Mouse (Mus musculus) forebrain, embryonic 15.5 days (tissue): Measurements from ENCODE around the gene Rcbtb2. TPM values are rescaled to one million over a fixed set of nuclear protein-coding genes. Genes with fewer than 3 reads are reported as not detected.

Experiments
- ATAC-seq: fragments of 200-750 bp; cut with Nextera tagmentation; replicated peaks from 2 replicates; pipeline ENCODE4 v1.8.0; 2017; ENCODE audit warnings: mild to moderate bottlenecking, moderate TSS enrichment, moderate library complexity
- H3K27ac ChIP-seq: fragments of 300-500 bp; sonication (generic); replicated peaks from 2 replicates; pipeline ENCODE4 v1.5.1; 2015; ENCODE audit warnings: mild to moderate bottlenecking, inconsistent platforms
- H3K27me3 ChIP-seq: fragments of 300-500 bp; sonication (generic); 2 replicates; pipeline ENCODE4 v1.6.1; 2015; ENCODE audit warnings: inconsistent platforms
- H3K36me3 ChIP-seq: fragments of 300-500 bp; sonication (generic); 2 replicates; pipeline ENCODE4 v1.6.1; 2015; ENCODE audit warnings: mild to moderate bottlenecking, inconsistent platforms
- H3K4me1 ChIP-seq: fragments of 300-500 bp; sonication (generic); 2 replicates; pipeline ENCODE4 v1.6.1; 2015; ENCODE audit warnings: inconsistent platforms
- H3K4me2 ChIP-seq: fragments of 300-500 bp; sonication (generic); replicated peaks from 2 replicates; pipeline ENCODE4 v1.6.1; 2015; ENCODE audit warnings: mild to moderate bottlenecking, inconsistent platforms
- H3K4me3 ChIP-seq: fragments of 300-500 bp; sonication (generic); 2 replicates; pipeline ENCODE4 v1.5.1; 2015; ENCODE audit warnings: mild to moderate bottlenecking, inconsistent platforms
- H3K9ac ChIP-seq: fragments of 300-500 bp; sonication (generic); replicated peaks from 2 replicates; pipeline ENCODE4 v1.6.1; 2015; ENCODE audit warnings: mild to moderate bottlenecking, inconsistent platforms
- H3K9me3 ChIP-seq: fragments of 300-500 bp; sonication (generic); 2 replicates; pipeline ENCODE4 v1.6.1; 2016; ENCODE audit warnings: inconsistent platforms
- WGBS: fragments of 180-500 bp; shearing (Covaris S2); methylation state at CpG from one replicate; pipeline ENCODE4 v1.1.7; 2015; ENCODE audit warnings: mixed read lengths; 5-methylcytosine and 5-hydroxymethylcytosine counted together
- polyA plus RNA-seq: library from polyadenylated mRNA; unstranded; fragments of >200 nt; fragmentation: Nextera tagmentation; extraction: Ambion mirVana; gene quantifications from 2 replicates; pipeline ENCODE4 v1.2.1, GENCODE M21; 2015

Rcbtb2 gene
- polyA plus RNA-seq, 1 experiment from 2014 or later: 90.8 TPM

DNA sequence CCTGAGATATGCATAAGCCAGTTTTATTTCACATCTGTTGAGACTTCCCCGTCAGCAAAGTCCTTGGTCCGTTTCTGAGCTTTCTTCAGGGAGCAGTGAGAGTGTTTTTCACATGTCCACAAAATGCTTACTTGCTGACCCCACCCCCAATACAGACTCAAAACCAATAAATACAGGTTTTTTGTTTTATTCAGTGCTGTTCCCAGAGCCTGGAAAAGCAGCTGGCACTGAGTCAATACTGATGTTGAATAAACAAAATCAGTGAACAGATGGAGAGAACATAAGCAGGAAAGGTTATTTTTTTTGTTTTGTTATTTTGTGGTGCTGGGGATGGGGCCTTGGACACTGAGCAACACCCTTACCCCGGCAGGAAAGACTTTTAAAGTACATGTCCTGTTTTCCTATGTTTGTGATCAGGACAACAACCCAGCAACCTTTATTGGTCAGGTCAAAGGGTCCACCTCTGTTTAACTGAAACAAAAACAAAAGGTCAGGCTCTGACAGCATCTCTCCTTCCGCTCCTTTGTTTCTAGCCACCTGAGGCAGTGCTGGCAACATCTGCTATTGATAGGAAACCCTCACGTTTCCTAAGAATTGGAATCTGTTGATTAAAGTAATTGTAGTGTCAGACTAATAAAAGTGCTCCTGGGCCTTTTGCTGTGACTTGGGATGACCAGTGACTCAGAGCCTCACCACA is 108.6 kb downstream of the Rcbtb2 start:
- Histone ChIP-seq H3K4me1 (peaks cover 12% of the 10 kb centered on the region), H3K4me2 (no peak overlapping the region), H3K36me3 (no peaks in the 10 kb centered on the region), H3K9me3 (no peaks in the 10 kb centered on the region), H3K27me3 (no peaks in the 10 kb centered on the region), H3K4me3 (no peak overlapping the region), H3K9ac (no peak overlapping the region), H3K27ac (no peak overlapping the region)
- WGBS: 15% methylated on average over 5 of the region's 5 CpGs
- no peak for ATAC-seq

DNA sequence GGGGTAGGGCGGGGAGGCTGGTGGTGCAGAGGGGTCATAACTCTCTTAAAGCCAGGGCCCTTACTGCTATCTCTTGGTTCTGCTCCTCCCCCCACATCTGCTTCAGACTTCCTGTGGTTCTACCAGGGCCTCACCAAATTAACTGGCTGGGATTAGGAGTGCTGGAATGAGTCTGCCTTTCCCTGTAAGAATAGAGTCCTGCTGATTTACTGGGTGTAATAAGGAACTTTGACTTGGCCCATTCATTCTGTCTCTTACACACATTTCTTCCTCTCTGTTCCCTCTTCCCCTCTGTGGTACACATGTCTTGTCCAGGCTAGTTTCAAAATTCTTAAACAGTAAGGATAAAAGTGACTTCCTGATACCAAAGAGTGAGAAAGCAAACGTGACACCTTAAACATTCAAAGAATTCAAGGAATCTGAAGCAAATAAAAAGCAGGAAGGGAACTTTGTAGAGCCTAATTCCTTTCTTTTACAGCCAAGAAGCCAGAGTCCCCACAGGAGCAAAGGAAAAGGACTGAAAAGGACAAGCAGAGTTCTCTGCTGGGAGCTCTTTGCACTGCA is 111.7 kb downstream of the Rcbtb2 start:
- no peak overlapping the region for H3K4me2 ChIP-seq
- H3K4me3 ChIP-seq: no peak overlapping the region
- no peak for ATAC-seq
- H3K36me3 ChIP-seq: no peaks in the 10 kb centered on the region
- WGBS: 13% methylated on average over 2 of the region's 2 CpGs
- H3K27me3 ChIP-seq: no peaks in the 10 kb centered on the region
- H3K27ac ChIP-seq: no peak overlapping the region
- no peak overlapping the region for H3K9ac ChIP-seq
- H3K4me1 ChIP-seq: peaks cover 20% of the 10 kb centered on the region
- no peaks in the 10 kb centered on the region for H3K9me3 ChIP-seq

DNA sequence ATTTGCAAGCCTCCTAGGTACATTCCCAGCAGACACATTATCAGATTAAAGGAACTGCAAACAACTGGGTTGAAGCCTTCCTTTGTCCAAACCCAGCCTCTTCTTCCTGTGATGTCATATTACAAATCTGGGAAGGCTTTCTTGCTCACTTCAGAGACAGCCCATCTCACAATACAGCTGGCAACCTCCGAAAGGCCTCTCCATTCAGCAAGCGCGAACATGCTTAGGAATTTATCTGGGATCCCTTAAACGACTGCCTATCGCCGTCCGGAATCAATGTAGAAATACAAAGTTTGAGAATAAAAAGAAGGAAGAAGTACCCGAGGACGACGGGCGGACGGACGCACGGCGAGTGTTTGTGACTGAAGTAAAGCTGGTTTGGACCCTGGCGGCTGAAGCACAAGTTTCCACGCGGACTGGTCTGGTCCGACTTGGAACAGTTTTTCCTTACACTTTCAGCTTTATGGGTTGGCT is 115.0 kb downstream of the Rcbtb2 start, which contains the start of gene Lpar6:
Gene Lpar6 (plus strand): TSS at position 48 of the 474 bp plus-strand sequence.
- no peaks in the 10 kb centered on the region for H3K27me3 ChIP-seq
- peak within 1 kb of the TSS; percentile 48 for H3K9ac ChIP-seq
- under 1% methylated on average over 19 of the region's 19 CpGs for WGBS
- H3K36me3 ChIP-seq: no peaks in the 10 kb centered on the region
- peak; percentile 72 for ATAC-seq
- peaks cover 14% of the 10 kb centered on the region for H3K4me1 ChIP-seq
- H3K9me3 ChIP-seq: no peaks in the 10 kb centered on the region
- H3K4me2 ChIP-seq: peak within 1 kb of the TSS; percentile 55
- H3K27ac ChIP-seq: peak within 1 kb of the TSS; percentile 78
- H3K4me3 ChIP-seq: peak within 1 kb of the TSS; percentile 48

DNA sequence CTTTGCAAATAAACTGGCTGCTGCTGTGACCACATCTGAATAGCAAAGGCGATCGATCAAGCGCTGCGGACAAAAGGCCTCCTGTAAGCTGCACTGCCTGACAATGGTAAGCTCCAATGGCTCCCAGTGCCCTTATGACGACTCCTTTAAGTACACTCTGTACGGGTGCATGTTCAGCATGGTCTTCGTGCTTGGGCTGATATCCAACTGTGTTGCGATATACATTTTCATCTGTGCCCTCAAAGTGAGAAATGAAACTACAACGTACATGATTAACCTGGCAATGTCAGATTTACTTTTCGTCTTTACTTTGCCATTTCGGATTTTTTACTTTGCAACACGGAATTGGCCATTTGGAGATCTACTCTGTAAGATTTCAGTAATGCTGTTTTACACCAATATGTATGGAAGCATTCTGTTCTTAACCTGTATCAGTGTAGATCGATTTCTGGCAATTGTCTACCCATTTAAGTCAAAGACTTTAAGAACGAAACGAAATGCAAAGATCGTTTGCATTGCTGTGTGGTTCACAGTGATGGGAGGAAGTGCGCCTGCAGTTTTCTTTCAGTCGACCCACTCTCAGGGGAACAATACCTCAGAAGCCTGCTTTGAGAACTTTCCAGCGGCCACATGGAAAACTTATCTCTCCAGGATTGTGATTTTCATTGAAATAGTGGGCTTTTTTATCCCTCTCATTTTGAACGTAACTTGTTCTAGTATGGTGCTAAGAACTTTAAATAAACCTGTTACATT is 115.8 kb downstream of the Rcbtb2 start:
- H3K9me3 ChIP-seq: no peaks in the 10 kb centered on the region
- H3K4me3 ChIP-seq: peak overlapping the region; percentile 48
- under 1% methylated on average over 20 of the region's 20 CpGs for WGBS
- no peaks in the 10 kb centered on the region for H3K36me3 ChIP-seq
- H3K27ac ChIP-seq: peak overlapping the region; percentile 78
- H3K27me3 ChIP-seq: no peaks in the 10 kb centered on the region
- ATAC-seq: peak; percentile 86
- H3K9ac ChIP-seq: peak overlapping the region; percentile 48
- H3K4me1 ChIP-seq: peaks cover 14% of the 10 kb centered on the region
- peak overlapping the region; percentile 55 for H3K4me2 ChIP-seq

DNA sequence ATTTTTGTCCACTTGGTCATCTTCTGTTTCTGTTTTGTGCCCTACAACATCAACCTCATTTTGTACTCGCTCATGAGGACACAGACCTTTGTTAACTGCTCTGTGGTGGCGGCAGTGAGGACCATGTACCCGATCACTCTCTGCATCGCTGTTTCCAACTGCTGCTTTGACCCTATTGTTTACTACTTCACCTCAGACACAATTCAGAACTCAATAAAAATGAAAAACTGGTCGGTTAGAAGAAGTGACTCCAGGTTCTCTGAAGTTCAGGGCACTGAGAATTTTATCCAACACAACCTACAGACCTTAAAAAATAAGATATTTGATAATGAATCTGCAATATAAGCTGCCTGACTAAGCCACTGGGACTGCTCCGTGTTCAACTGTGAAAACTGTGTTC is 116.5 kb downstream of the Rcbtb2 start:
- Histone ChIP-seq H3K9me3 (no peaks in the 10 kb centered on the region), H3K27me3 (no peaks in the 10 kb centered on the region), H3K4me1 (peaks cover 14% of the 10 kb centered on the region), H3K4me3 (peak overlapping the region; percentile 48), H3K27ac (peak overlapping the region; percentile 78), H3K9ac (peak overlapping the region; percentile 48), H3K36me3 (no peaks in the 10 kb centered on the region), H3K4me2 (peak overlapping the region; percentile 55)
- no peak for ATAC-seq
- WGBS: under 1% methylated on average over 6 of the region's 6 CpGs

DNA sequence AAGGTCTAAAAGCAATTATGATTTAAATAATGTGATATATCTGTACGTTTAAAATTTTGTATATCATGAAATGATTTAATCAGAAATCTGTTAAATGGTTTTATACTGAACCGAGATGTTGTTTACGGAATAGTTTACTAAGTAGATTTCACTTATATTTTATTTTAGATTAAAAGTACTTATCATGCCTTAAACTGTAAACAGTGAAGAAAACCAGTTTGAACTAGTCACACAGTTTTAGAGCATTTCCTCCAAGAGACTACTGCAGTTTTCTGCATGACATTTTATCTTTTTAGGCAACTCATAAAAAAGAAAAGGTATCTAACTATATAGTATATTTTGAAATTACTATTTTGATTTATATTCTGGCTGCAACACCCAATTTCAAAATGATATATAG is 117.0 kb downstream of the Rcbtb2 start:
- H3K4me1 ChIP-seq: peaks cover 14% of the 10 kb centered on the region
- H3K9ac ChIP-seq: no peak overlapping the region
- H3K4me3 ChIP-seq: no peak overlapping the region
- no peak overlapping the region for H3K27ac ChIP-seq
- no peaks in the 10 kb centered on the region for H3K9me3 ChIP-seq
- no peaks in the 10 kb centered on the region for H3K27me3 ChIP-seq
- WGBS: 48% methylated on average over 3 of the region's 3 CpGs
- H3K36me3 ChIP-seq: no peaks in the 10 kb centered on the region
- no peak overlapping the region for H3K4me2 ChIP-seq
- ATAC-seq: no peak

DNA sequence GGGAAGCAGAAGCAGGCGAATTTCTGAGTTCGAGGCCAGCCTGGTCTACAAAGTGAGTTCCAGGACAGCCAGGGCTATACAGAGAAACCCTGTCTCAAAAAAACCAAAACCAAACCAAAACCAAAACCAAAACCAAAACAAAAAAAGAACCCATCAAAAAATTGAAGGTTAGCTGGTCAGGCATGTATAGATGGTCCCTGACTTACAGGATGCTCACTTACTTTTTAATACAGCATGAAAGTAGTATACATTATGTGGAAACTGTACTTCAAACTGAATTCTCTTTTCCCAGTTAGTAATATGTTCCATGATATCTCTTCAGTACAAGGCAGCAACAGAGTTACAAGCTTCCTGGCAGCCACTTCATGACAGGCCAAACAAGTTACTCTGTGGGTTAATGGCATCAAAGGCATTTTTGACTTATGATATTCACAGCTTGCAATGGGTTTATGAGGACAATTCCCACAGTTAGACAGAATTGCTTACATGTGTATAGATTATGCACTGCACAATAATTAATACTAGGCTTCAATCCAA is 121.3 kb downstream of the Rcbtb2 start:
- Histone ChIP-seq H3K4me3 (no peak overlapping the region), H3K9me3 (no peaks in the 10 kb centered on the region), H3K9ac (no peak overlapping the region), H3K4me1 (peaks cover 4% of the 10 kb centered on the region; the same call in 1 of the 2 replicates), H3K36me3 (no peaks in the 10 kb centered on the region), H3K27ac (no peak overlapping the region), H3K27me3 (no peaks in the 10 kb centered on the region), H3K4me2 (no peak overlapping the region)
- no peak for ATAC-seq
- WGBS: 93% methylated on average over 2 of the region's 2 CpGs

DNA sequence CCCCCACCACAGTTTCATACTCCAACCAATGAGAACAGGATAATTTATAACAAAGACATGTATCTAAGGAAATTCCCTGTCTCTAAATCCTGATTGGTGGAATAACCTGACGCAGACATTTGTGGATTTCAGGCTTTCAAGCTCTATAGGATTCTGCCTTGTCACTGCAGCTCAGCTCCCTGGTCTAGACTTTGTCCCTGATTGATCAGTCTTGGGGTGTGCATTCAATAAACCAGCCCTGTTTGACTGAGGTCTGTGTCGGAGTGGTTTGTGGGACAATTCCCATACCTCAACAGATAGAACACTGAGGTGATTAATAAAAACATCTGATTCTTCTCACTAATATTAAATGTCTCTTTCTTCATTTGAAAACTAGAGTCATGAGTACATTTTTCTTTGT is 127.2 kb downstream of the Rcbtb2 start:
- no peak overlapping the region for H3K4me3 ChIP-seq
- H3K4me2 ChIP-seq: no peak overlapping the region
- no peaks in the 10 kb centered on the region for H3K4me1 ChIP-seq
- H3K27me3 ChIP-seq: no peaks in the 10 kb centered on the region
- no peaks in the 10 kb centered on the region for H3K36me3 ChIP-seq
- H3K9me3 ChIP-seq: no peaks in the 10 kb centered on the region
- no peak for ATAC-seq
- H3K9ac ChIP-seq: no peak overlapping the region
- WGBS: 93% methylated on average over 2 of the region's 2 CpGs
- H3K27ac ChIP-seq: no peak overlapping the region

DNA sequence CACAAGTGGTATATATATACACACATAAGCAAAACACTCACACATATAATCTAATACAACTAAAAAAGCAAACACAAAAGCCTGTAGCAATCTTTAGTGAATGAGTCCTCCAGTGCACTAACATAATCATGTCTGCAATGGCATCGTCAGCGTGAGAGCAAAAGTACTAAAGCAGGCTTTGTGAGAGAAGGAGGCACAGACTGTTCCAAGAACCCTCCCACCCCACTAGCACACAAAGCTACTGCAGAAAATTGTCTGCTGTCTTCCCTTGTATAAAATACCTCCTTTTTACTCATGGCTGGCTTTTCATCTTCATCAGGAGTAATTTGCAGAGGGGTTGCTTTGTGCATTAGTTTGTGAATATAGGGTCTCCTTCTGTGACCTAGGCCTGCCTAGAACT is 129.4 kb downstream of the Rcbtb2 start:
- no peak for ATAC-seq

DNA sequence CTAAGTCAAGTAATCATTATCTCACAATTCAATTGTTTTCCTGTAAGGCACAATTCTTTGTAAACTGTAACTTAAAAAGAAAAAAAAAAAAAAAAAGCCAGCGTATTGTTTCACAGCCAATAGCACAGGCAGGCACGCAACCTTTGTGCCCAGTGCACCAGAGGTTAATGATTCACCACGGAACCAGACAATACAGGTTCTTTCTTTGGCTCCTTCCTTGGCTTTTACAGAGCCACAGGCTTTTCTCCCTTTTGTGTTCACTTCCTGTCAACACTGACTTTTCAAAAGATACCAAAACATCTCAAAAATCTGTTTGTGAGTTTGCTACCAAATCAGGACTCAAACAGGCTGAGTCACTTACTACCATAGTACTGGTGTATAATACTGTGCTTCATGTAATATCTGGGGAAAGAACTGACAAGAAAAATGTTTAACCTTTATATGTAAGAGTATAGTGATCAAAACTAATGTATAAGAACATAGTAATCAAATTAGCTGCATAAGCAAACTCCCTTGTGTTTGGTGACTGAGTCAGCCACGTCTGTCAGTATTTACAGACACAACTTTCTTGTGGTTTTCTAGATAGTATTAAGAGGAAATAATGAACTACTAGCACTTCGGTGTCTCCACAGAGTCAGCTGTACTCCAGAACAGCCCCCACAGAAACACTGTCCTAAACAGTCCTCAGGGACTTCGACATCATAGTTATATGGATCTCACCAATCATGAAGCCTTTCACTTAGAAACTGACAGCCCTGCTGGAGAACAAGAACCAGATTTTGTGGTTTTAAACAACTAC is 130.8 kb downstream of the Rcbtb2 start:
- H3K27me3 ChIP-seq: no peaks in the 10 kb centered on the region
- H3K4me3 ChIP-seq: no peak overlapping the region
- 53% methylated on average over 6 of the region's 6 CpGs for WGBS
- H3K4me1 ChIP-seq: no peaks in the 10 kb centered on the region
- H3K9ac ChIP-seq: no peak overlapping the region
- H3K36me3 ChIP-seq: no peaks in the 10 kb centered on the region
- ATAC-seq: no peak
- no peak overlapping the region for H3K4me2 ChIP-seq
- H3K9me3 ChIP-seq: no peaks in the 10 kb centered on the region
- no peak overlapping the region for H3K27ac ChIP-seq

More for the DNA sequence above, 129.4 kb downstream of the Rcbtb2 start:
- no peak overlapping the region for H3K9ac ChIP-seq
- H3K4me3 ChIP-seq: no peak overlapping the region
- no peak overlapping the region for H3K27ac ChIP-seq
- no peaks in the 10 kb centered on the region for H3K9me3 ChIP-seq
- H3K4me1 ChIP-seq: no peaks in the 10 kb centered on the region
- no peaks in the 10 kb centered on the region for H3K27me3 ChIP-seq
- no peaks in the 10 kb centered on the region for H3K36me3 ChIP-seq
- WGBS: 38% methylated on average over 2 of the region's 2 CpGs
- no peak overlapping the region for H3K4me2 ChIP-seq

DNA sequence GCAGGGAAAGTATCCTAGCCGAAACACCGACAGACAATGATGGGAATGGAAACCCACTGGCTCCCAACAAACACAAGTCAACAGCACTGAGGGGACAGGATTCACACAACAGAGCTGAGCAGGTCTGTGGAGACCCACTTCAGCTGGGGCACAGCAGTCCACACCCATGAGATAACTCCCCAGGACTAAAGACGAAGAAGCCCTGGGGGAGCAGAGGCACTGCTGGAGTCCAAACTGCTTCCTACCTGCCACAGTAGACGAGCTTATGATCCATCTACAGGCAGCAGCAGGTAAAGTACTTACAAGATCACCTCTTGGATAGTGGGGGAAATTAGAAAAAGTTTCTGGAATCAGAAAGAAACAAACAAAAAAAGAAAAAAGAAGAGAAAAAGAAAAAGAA is 131.6 kb downstream of the Rcbtb2 start:
- no peak overlapping the region for H3K4me2 ChIP-seq
- no peaks in the 10 kb centered on the region for H3K4me1 ChIP-seq
- no peak overlapping the region for H3K4me3 ChIP-seq
- H3K27me3 ChIP-seq: no peaks in the 10 kb centered on the region
- H3K9me3 ChIP-seq: no peaks in the 10 kb centered on the region
- no peak for ATAC-seq
- WGBS: 78% methylated on average over 4 of the region's 4 CpGs
- no peaks in the 10 kb centered on the region for H3K36me3 ChIP-seq
- H3K27ac ChIP-seq: no peak overlapping the region
- H3K9ac ChIP-seq: no peak overlapping the region
